Mouse (Mus musculus) urinary bladder, adult 18-20 months (tissue): ENCODE data around the gene Srgap2.

Experiments used
- DNase-seq, 2 experiments: peaks; one replicate each; pipeline ENCODE4 v3.0.0; 2022; ENCODE audit warnings: low spot score in 2 of 2, mixed read lengths in 2 of 2

Srgap2 gene

GRCm38 (mm10) chr1:131417821-131418660 is 109.1 kb downstream of the Srgap2 start:
- DNase-seq, result no peak

GRCm38 (mm10) chr1:131417059-131417750 is 109.9 kb downstream of the Srgap2 start:
- no peak for DNase-seq

- no peak for DNase-seq
Observed at GRCm38 (mm10) chr1:131403567-131403966, 123.6 kb downstream of the Srgap2 start.

GRCm38 (mm10) chr1:131400844-131401243 is 126.3 kb downstream of the Srgap2 start:
- no peak for DNase-seq

GRCm38 (mm10) chr1:131398181-131398580 is 129.0 kb downstream of the Srgap2 start:
- no peak for DNase-seq

GRCm38 (mm10) chr1:131384406-131384805 is 142.7 kb downstream of the Srgap2 start:
- no peak for DNase-seq

GRCm38 (mm10) chr1:131382184-131382583 is 145.0 kb downstream of the Srgap2 start:
- no peak for DNase-seq

- no peak for DNase-seq
Observed at GRCm38 (mm10) chr1:131380254-131380653, 146.9 kb downstream of the Srgap2 start.

GRCm38 (mm10) chr1:131378914-131379474 is 148.2 kb downstream of the Srgap2 start:
- DNase-seq, result no peak

GRCm38 (mm10) chr1:131378081-131378913 is 148.9 kb downstream of the Srgap2 start:
- no peak for DNase-seq

- DNase-seq, result no peak
Observed at GRCm38 (mm10) chr1:131365832-131366231, 161.3 kb downstream of the Srgap2 start.

GRCm38 (mm10) chr1:131364432-131364831 is 162.7 kb downstream of the Srgap2 start:
- DNase-seq, result no peak

GRCm38 (mm10) chr1:131363887-131364286 is 163.3 kb downstream of the Srgap2 start:
- no peak for DNase-seq

- no peak for DNase-seq
Observed at GRCm38 (mm10) chr1:131362089-131362488, 165.1 kb downstream of the Srgap2 start.

- DNase-seq, result no peak
Observed at GRCm38 (mm10) chr1:131360800-131361199, 166.4 kb downstream of the Srgap2 start.

GRCm38 (mm10) chr1:131359609-131360008 is 167.5 kb downstream of the Srgap2 start:
- DNase-seq, result no peak

GRCm38 (mm10) chr1:131357213-131357612 is 169.9 kb downstream of the Srgap2 start:
- DNase-seq, result no peak

- DNase-seq, result no peak
Observed at GRCm38 (mm10) chr1:131351436-131351835, 175.7 kb downstream of the Srgap2 start.

GRCm38 (mm10) chr1:131349993-131350510 is 177.1 kb downstream of the Srgap2 start:
- no peak for DNase-seq

- no peak for DNase-seq
Observed at GRCm38 (mm10) chr1:131347708-131348107, 179.4 kb downstream of the Srgap2 start.

GRCm38 (mm10) chr1:131346916-131347555 is 180.1 kb downstream of the Srgap2 start:
- DNase-seq, result no peak
